In the genomic region with DNA sequence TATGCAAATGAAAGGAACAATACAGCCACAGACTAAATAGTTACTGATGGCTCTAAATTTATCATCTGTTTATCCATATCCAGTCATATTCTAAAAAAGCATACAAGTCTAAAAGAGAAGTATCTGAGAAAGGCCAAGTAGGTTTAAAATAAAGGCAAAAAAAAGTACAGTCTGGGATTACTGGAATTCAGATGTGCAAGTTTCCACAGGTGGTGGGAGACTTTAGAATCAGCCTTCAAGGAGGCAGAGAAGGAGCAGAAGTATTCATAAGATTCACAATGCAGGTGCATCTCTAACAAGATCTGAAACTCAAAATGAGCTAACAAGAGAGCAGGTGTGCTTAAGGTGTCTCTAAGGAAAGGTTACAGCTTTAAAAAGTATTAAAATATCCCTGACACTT, we compare ENCODE assay signal across 27 mouse cellular contexts.
"Had no signal": no experiment of that assay in that cellular context is flagged by ENCODE, and none has a peak within 500 bp of the region (broad histone marks: within the 10 kb centered on the region; RNA-seq: fewer than 3 reads in every experiment).

No protein-coding gene starts in this region.

- ATAC-seq: forebrain, embryonic 13.5 days; forebrain, embryonic 14.5 days; forebrain, embryonic 15.5 days; forebrain, embryonic 16.5 days; forebrain, postnatal 0 days had no signal

- H3K9me3 ChIP-seq: embryonic facial prominence, embryonic 10.5 days; embryonic facial prominence, embryonic 12.5 days; embryonic facial prominence, embryonic 13.5 days; embryonic facial prominence, embryonic 15.5 days; forebrain, embryonic 10.5 days; forebrain, embryonic 12.5 days; forebrain, embryonic 13.5 days; forebrain, embryonic 15.5 days had no signal

- H3K27me3 ChIP-seq: embryonic facial prominence, embryonic 12.5 days; embryonic facial prominence, embryonic 13.5 days; embryonic facial prominence, embryonic 15.5 days; forebrain, embryonic 12.5 days; forebrain, embryonic 13.5 days; forebrain, embryonic 15.5 days had no signal

- DNase-seq: cerebellum, adult 8-10 months; cerebellum, adult 9-10 months; cerebellum, adult 9-11 months; cerebellum, postnatal 10 days; cerebellum, postnatal 14 days; cerebellum, postnatal 25 days; cerebellum, postnatal 36 days; embryo, embryonic 11 days; forebrain, postnatal 0 days; gastrocnemius, adult 2 months; gastrocnemius, postnatal 10 days; gastrocnemius, postnatal 14 days; gastrocnemius, postnatal 25 days; gastrocnemius, postnatal 36 days; heart, adult 18-20 months; heart, adult 2 months had no signal

- H3K27ac ChIP-seq: embryonic facial prominence, embryonic 10.5 days; embryonic facial prominence, embryonic 12.5 days; embryonic facial prominence, embryonic 13.5 days; embryonic facial prominence, embryonic 15.5 days; forebrain, embryonic 10.5 days; forebrain, embryonic 12.5 days; forebrain, embryonic 13.5 days; forebrain, embryonic 15.5 days; gastrocnemius, adult 2 months; heart, adult 2 months had no signal

- H3K4me1 ChIP-seq: embryonic facial prominence, embryonic 10.5 days; embryonic facial prominence, embryonic 12.5 days; forebrain, embryonic 12.5 days; forebrain, embryonic 13.5 days; forebrain, embryonic 15.5 days had no signal

- H3K36me3 ChIP-seq: embryonic facial prominence, embryonic 10.5 days; embryonic facial prominence, embryonic 12.5 days; embryonic facial prominence, embryonic 13.5 days; embryonic facial prominence, embryonic 15.5 days; forebrain, embryonic 10.5 days; forebrain, embryonic 12.5 days; forebrain, embryonic 15.5 days had no signal

- H3K4me2 ChIP-seq: embryonic facial prominence, embryonic 12.5 days; embryonic facial prominence, embryonic 13.5 days; embryonic facial prominence, embryonic 15.5 days; forebrain, embryonic 12.5 days; forebrain, embryonic 13.5 days; forebrain, embryonic 15.5 days had no signal

- H3K4me3 ChIP-seq: embryonic facial prominence, embryonic 10.5 days; embryonic facial prominence, embryonic 12.5 days; embryonic facial prominence, embryonic 13.5 days; embryonic facial prominence, embryonic 15.5 days; erythroblast, embryonic 14.5 days; forebrain, embryonic 10.5 days; forebrain, embryonic 12.5 days; forebrain, embryonic 13.5 days; forebrain, embryonic 15.5 days; gastrocnemius, adult 2 months; heart, adult 2 months had no signal

- H3K9ac ChIP-seq: embryonic facial prominence, embryonic 12.5 days; embryonic facial prominence, embryonic 13.5 days; embryonic facial prominence, embryonic 15.5 days; forebrain, embryonic 12.5 days; forebrain, embryonic 13.5 days; forebrain, embryonic 15.5 days; forebrain, postnatal 0 days had no signal
